Mouse (Mus musculus): ENCODE data around the gene Cdkal1. TPM values are rescaled to one million over a fixed set of nuclear protein-coding genes. Genes with fewer than 3 reads are reported as not detected.

Gene Cdkal1
- total RNA-seq, 2 experiments from 2014 or later = 12.4 to 46.7 TPM

- ATAC-seq (ENCODE audit: poor library complexity, severe bottlenecking) = no peak
Measured at GRCm38 (mm10) chr13:29599646-29600045, 255.8 kb downstream of the Cdkal1 start.

GRCm38 (mm10) chr13:29596735-29597134, 258.7 kb downstream of the Cdkal1 start:
- ATAC-seq (ENCODE audit: poor library complexity, severe bottlenecking) = no peak

GRCm38 (mm10) chr13:29593096-29593495, 262.4 kb downstream of the Cdkal1 start:
- no peak for ATAC-seq (ENCODE audit: poor library complexity, severe bottlenecking)

GRCm38 (mm10) chr13:29590685-29591084, 264.8 kb downstream of the Cdkal1 start:
- ATAC-seq (ENCODE audit: poor library complexity, severe bottlenecking) = no peak

GRCm38 (mm10) chr13:29590164-29590563, 265.3 kb downstream of the Cdkal1 start:
- no peak for ATAC-seq (ENCODE audit: poor library complexity, severe bottlenecking)

GRCm38 (mm10) chr13:29588693-29589092, 266.8 kb downstream of the Cdkal1 start:
- ATAC-seq (ENCODE audit: poor library complexity, severe bottlenecking) = no peak

GRCm38 (mm10) chr13:29581762-29582700, 273.4 kb downstream of the Cdkal1 start:
- no peak for ATAC-seq (ENCODE audit: poor library complexity, severe bottlenecking)

GRCm38 (mm10) chr13:29580780-29581179, 274.7 kb downstream of the Cdkal1 start:
- no peak for ATAC-seq (ENCODE audit: poor library complexity, severe bottlenecking)

- no peak for ATAC-seq (ENCODE audit: poor library complexity, severe bottlenecking)
Measured at GRCm38 (mm10) chr13:29580009-29580408, 275.5 kb downstream of the Cdkal1 start.

GRCm38 (mm10) chr13:29578621-29579020, 276.9 kb downstream of the Cdkal1 start:
- ATAC-seq (ENCODE audit: poor library complexity, severe bottlenecking) = no peak

GRCm38 (mm10) chr13:29574784-29575183, 280.7 kb downstream of the Cdkal1 start:
- ATAC-seq (ENCODE audit: poor library complexity, severe bottlenecking) = no peak

GRCm38 (mm10) chr13:29572477-29572876, 283.0 kb downstream of the Cdkal1 start:
- ATAC-seq (ENCODE audit: poor library complexity, severe bottlenecking) = no peak

GRCm38 (mm10) chr13:29565710-29566109, 289.8 kb downstream of the Cdkal1 start:
- ATAC-seq (ENCODE audit: poor library complexity, severe bottlenecking) = no peak

- no peak for ATAC-seq (ENCODE audit: poor library complexity, severe bottlenecking)
Measured at GRCm38 (mm10) chr13:29559188-29559587, 296.3 kb downstream of the Cdkal1 start.

- ATAC-seq (ENCODE audit: poor library complexity, severe bottlenecking) = no peak
Measured at GRCm38 (mm10) chr13:29555160-29555785, 300.2 kb downstream of the Cdkal1 start.

GRCm38 (mm10) chr13:29553792-29554191, 301.7 kb downstream of the Cdkal1 start:
- ATAC-seq (ENCODE audit: poor library complexity, severe bottlenecking) = no peak

- ATAC-seq (ENCODE audit: poor library complexity, severe bottlenecking) = no peak
Measured at GRCm38 (mm10) chr13:29552322-29552870, 303.1 kb downstream of the Cdkal1 start.

GRCm38 (mm10) chr13:29550886-29551285, 304.6 kb downstream of the Cdkal1 start:
- no peak for ATAC-seq (ENCODE audit: poor library complexity, severe bottlenecking)

- no peak for ATAC-seq (ENCODE audit: poor library complexity, severe bottlenecking)
Measured at GRCm38 (mm10) chr13:29550203-29550602, 305.3 kb downstream of the Cdkal1 start.

- no peak for ATAC-seq (ENCODE audit: poor library complexity, severe bottlenecking)
Measured at GRCm38 (mm10) chr13:29549761-29550160, 305.7 kb downstream of the Cdkal1 start.

- ATAC-seq (ENCODE audit: poor library complexity, severe bottlenecking) = no peak
Measured at GRCm38 (mm10) chr13:29537906-29538305, 317.6 kb downstream of the Cdkal1 start.

GRCm38 (mm10) chr13:29533586-29533985, 321.9 kb downstream of the Cdkal1 start:
- no peak for ATAC-seq (ENCODE audit: poor library complexity, severe bottlenecking)
